Mouse (Mus musculus): ENCODE results near the gene Fam131b.

GRCm38 (mm10) chr6:42353180-42353579, 28.7 kb upstream of the Fam131b start:
- TF ChIP-seq USF1 (IDR thresholded peaks at IDR 0.05; ENCODE audit: low read depth, low read length) (no peak), CTCF (conservative IDR thresholded peaks at IDR 0.05 in 1 of 2, IDR thresholded peaks at IDR 0.05 in 1 of 2; ENCODE audit: low read depth in 2 of 2, low read length in 2 of 2) (no peak), MAFK (IDR thresholded peaks at IDR 0.05; ENCODE audit: insufficient replicate concordance, low read length) (no peak), MEF2A (IDR thresholded peaks at IDR 0.05; ENCODE audit: borderline replicate concordance, low read depth, low read length) (no peak), ZKSCAN1 (IDR thresholded peaks at IDR 0.05; ENCODE audit: borderline replicate concordance, low read depth, low read length) (no peak), POLR2A (IDR thresholded peaks at IDR 0.05; ENCODE audit: low read depth, low read length) (no peak), RAD21 (IDR thresholded peaks at IDR 0.05; ENCODE audit: low read depth, low read length) (no peak), MAX (IDR thresholded peaks at IDR 0.05; ENCODE audit: low read length) (no peak), NELFE (IDR thresholded peaks at IDR 0.05; ENCODE audit: low read depth, low read length) (no peak), MAZ (IDR thresholded peaks at IDR 0.05; ENCODE audit: low read depth, low read length) (no peak), CHD2 (IDR thresholded peaks at IDR 0.05; ENCODE audit: low read length) (no peak), EP300 (IDR thresholded peaks at IDR 0.05; ENCODE audit: low read length) (no peak)
